Mouse (Mus musculus) neutrophil, adult 5-6 weeks (primary cell): Measurements from ENCODE around the gene Smok3a. TPM values are rescaled to one million over a fixed set of nuclear protein-coding genes. Genes with fewer than 3 reads are reported as not detected.

ENCODE experiments used
- ATAC-seq: fragments of 151-379, 151-347 bp; 2 replicates; pipeline ENCODE4 v1.8.0; 2017; ENCODE audit warnings: mild to moderate bottlenecking, moderate TSS enrichment; ENCODE audit not compliant: insufficient number of reproducible peaks, poor library complexity, low FRiP score, severe bottlenecking; ENCODE audit errors: extremely low read depth
- total RNA-seq: library from RNA; stranded (forward); fragments of 200-1000 nt; gene quantifications from 2 replicates; pipeline ENCODE4 v1.2.3, GENCODE M21; 2017

Smok3a gene
- total RNA-seq, 1 experiment from 2014 or later = not detected

- no peak for ATAC-seq
Observed at GRCm38 (mm10) chr5:138083936-138084335, 62.9 kb downstream of the Smok3a start.

Other genes starting within 250 kb of the Smok3a start
- 9.7 and 12.8 TPM in 2 replicates for gene Ppp1r35, start 242.4 kb upstream of the Smok3a start, total RNA-seq
- gene Mepce, start 233.6 kb upstream of the Smok3a start, total RNA-seq = 36.5 and 42.2 TPM in 2 replicates
- 24.7 and 29.4 TPM in 2 replicates for gene Zcwpw1, start 233.5 kb upstream of the Smok3a start, total RNA-seq
- gene Pilra, start 185.0 kb upstream of the Smok3a start, total RNA-seq = 321 and 361 TPM in 2 replicates
- gene Pilrb1, start 163.2 kb upstream of the Smok3a start, total RNA-seq = 124 and 127 TPM in 2 replicates
- gene Pilrb2, start 149.4 kb upstream of the Smok3a start, total RNA-seq = 139 and 177 TPM in 2 replicates
- not detected in 2 replicates for gene Cyp3a13, start 99.6 kb upstream of the Smok3a start, total RNA-seq
- not detected in 2 replicates for gene Gjc3, start 58.2 kb upstream of the Smok3a start, total RNA-seq
- not detected in 2 replicates for gene Azgp1, start 39.7 kb upstream of the Smok3a start, total RNA-seq
- gene Smok3b, start 168 bp downstream of the Smok3a start, total RNA-seq = not detected in 2 replicates
- 0.35 TPM in 1 of 2 replicates, not detected in the other for gene Smok3c, start 31.9 kb downstream of the Smok3a start, total RNA-seq
- gene Zkscan1, start 63.8 kb downstream of the Smok3a start, total RNA-seq = 15.2 and 18.7 TPM in 2 replicates
- gene Zscan21, start 95.6 kb downstream of the Smok3a start, total RNA-seq = 8.5 and 11.5 TPM in 2 replicates
- gene Zfp113, start 134.5 kb downstream of the Smok3a start, total RNA-seq = 6.4 and 8.6 TPM in 2 replicates
- 14.2 and 19.2 TPM in 2 replicates for gene Cops6, start 139.8 kb downstream of the Smok3a start, total RNA-seq
- 18.4 and 20.3 TPM in 2 replicates for gene Ap4m1, start 150.7 kb downstream of the Smok3a start, total RNA-seq
- gene Mcm7, start 151.2 kb downstream of the Smok3a start, total RNA-seq = 86.1 and 89.7 TPM in 2 replicates
- gene Taf6, start 166.2 kb downstream of the Smok3a start, total RNA-seq = 26.5 and 26.7 TPM in 2 replicates
- gene Cnpy4, start 166.2 kb downstream of the Smok3a start, total RNA-seq = 26.9 and 31.3 TPM in 2 replicates
- 0.81 and 0.86 TPM in 2 replicates for gene Mblac1, start 173.1 kb downstream of the Smok3a start, total RNA-seq
- not detected in 2 replicates for gene Nxpe5, start 204.6 kb downstream of the Smok3a start, total RNA-seq
- 27.3 and 36.7 TPM in 2 replicates for gene Lamtor4, start 234.2 kb downstream of the Smok3a start, total RNA-seq
- 77.2 and 79.3 TPM in 2 replicates for gene BC037034, start 242.8 kb downstream of the Smok3a start, total RNA-seq